Mouse (Mus musculus) urinary bladder, postnatal 25 days (tissue): ENCODE results near the gene Bpgm.

Experiments used
- DNase-seq: peaks from one replicate; pipeline ENCODE4 v3.0.0; 2022; ENCODE audit warnings: low spot score

The Bpgm gene

DNA sequence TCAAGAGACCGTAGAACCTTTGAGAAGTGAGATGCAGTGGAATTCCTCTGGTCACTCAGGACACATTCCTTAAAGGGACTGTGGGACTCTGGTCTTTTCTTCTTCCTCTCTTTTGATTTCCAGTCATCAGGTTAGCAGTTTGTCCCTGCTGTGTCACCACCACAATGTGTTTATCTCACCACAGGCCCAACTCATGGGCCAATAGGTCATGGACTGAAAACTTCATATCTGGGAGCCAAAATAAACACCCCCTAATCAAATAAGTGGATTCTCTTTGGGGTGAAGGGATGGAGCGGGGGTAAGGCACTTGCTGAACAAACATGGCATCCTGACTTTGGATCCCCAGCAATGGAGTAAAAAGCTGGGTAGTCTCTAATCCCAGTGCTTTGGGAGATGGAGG, 52.1 kb downstream of the Bpgm start:
- no peak for DNase-seq

DNA sequence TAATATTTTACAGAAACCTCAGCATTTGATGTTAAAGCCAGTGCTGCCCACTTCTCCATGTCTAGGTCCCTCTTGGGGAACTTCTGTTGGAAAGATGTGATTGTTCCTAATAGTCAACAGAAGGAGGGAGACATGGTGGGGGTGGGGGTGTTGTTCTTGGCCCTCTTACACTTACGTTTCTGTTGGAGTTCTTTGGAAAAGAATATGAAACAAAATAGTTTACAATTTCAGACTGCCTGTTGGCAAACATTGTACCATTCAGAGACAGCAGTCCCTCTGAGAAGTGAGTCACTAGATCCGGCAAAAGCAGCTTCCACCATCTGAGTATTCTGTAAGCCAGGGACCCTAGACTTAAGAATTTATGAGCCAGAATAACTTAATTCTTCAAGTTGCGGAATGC, 54.0 kb downstream of the Bpgm start:
- DNase-seq: no peak

DNA sequence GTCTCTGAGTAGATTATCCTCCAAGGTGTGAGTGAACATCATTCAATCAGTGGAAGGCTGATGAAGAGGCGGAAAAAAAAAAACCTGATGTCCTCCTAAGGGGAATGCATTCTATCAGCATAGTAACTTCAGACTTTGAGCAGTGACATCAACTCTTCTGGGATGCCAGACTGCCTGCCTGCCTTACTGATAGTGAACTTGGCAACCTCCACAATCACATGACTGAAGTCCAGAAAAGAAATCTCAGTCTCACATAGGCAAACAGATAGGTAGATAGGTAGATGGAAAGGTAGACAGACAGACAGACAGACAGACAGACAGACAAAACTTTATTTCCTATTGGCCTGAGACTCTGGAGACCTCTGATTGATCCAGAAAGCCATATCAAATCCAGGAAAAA, 57.0 kb downstream of the Bpgm start:
- no peak for DNase-seq

DNA sequence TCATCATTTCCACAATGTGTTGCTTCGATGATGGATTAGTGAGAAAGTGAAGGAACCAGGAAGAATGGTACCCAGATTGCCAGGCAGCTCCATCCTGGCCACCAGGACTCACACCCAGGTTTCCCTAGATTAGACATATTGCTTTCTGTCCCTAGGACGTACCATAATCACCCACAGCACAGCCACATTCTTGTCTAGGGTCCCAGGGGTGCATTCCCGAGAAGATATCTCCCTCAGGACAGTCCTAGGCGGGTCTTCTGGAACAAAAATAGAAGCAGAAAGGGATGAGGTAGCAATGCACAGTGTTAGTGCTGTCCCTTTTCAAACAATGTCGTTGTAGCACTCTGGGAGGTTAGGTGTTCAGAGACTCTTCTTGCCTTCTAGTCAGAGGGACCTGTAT, 57.9 kb downstream of the Bpgm start:
- no peak for DNase-seq

DNA sequence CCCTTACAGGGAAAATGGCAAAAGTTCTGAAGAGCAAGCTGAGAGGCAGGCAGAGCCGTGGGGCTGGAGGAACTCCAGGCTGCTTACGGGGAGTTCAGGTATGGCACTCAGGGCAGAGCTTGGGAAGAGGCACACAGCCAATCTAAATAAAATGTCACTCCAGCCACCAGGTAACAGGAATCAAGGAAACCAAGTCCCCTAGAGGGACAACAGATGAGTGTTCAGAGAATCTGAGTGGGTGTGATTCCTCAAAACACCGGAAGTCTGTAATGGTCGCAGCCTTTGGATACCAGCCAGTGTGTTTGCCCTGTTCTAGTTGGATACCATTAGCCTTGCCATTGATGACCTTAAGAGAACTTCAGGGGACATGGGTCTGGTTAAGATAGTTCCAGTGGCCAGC, 66.9 kb downstream of the Bpgm start:
- no peak for DNase-seq

DNA sequence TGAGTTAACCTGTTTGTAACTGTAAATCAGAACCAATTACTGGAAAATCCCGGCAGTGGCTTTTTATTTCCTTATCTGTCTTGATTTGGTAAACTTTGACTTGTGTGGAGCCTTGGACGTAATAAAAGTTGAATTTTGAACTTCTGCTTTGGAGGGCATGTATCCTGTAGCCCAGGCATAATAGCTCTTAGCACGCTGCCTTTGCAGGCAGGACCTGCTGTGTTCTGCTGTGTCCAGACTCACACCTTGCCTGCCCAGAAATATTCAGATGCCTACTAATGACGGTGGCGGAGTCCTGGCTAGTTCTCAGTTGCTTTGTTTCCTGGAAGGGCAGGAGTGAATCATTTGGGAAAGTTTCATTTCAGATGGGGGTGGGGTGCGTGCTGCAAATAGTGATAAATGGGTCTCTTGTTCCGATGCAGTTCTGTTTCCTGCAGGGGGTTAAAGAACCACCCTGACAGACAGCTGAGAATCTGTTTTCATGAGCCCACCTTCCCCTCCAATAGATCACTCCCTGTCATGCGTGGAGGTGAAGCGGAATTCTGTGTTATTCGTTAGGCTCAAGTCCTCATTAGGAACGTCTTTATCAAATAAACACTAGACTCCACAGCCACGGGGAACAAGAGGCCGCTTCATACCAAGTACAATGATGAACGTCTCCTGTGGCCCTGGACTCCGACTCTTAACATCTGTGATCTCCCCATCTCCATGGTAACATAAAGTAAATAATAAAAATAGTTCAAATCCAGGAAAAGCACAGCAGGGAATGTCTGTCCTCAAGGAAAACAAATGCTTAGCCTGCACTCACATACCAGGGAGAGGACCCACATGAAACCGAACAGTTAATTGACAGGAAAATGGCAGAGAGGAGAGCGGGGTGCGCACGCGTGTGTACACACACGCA, 67.5 kb downstream of the Bpgm start:
- DNase-seq: no peak

DNA sequence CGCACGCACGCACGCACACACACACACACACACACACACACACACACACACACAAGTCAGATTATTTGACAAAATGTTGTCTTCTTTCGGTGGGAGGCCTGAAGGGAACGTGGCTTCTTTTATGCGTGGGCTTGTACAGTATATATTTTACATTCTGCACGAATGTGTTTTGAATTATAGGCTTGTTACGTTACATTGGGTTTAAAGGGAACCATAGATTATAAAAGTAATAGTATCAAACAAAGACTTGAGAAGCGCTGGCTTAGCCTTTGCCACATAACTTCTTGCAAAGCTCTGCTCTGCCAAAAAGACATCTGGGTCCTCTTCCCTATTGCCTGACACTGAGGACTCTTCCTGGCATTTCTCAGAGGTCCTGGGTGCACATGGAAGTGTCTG, 68.2 kb downstream of the Bpgm start:
- DNase-seq: no peak

DNA sequence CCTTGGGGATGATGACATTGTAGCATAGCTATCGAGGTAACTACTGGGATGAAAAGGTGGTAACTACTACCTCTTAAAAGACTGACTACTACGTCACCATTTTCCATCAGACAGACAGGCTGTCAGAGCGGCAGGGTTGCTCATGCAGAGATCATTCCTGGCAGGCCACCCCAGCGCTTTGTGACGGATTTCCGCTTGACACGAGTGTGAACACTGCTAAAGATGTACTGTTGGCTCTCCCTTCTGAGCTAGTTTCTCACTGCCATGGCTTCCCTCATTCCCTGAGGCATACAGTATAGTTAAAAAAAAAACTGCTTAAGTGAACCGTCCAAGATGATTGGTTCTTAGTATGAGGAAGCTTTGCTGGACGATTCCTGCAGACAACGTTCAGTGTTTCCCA, 69.3 kb downstream of the Bpgm start:
- no peak for DNase-seq

DNA sequence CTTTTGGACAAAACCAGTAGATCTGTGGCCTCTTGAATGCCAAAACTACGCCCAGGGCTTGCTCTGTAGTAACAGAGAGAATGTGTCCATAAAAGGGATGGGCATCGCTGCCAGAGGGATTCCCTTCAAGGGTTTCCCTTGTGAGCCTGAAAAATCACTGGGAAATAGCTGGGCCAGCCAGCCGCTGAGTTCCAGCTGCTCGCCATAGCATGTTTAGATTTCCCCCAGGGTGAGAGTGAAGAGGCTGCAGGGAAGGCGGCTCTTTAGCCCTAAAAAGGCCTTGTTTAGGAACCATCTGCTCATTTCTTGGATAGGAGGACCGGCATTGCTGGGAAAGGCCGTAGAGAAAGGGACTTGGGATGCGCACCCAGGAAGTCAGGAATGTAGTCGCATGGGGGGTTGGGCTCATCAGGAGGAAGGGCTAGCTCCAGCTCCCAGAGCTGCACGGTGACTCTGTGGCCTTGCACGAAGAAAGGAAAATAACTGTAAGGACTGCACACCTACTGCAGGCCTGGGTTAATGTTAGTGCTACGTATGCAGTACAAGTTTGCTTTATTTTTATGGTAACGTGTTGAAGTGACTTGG, 72.5 kb downstream of the Bpgm start:
- DNase-seq: no peak

DNA sequence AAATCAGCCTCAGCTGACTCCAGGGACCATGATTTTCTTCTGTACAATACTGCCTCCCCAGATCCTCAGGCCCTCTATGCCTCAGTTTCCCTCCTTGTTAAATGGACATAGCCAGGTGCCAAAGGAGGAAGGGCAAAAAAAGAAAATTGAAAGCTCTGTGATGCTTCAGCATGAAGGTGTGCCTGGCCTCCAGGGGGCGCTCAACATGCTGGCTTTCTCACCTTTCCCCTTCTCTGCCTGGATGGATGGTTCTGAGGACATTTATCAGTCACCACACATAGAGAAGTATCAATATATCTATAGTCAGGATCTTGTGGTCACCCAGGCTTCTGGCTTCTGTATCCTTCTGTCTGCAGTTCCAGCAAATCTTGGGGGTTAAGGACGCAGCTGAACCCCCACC, 73.0 kb downstream of the Bpgm start:
- DNase-seq: peak; percentile 63

DNA sequence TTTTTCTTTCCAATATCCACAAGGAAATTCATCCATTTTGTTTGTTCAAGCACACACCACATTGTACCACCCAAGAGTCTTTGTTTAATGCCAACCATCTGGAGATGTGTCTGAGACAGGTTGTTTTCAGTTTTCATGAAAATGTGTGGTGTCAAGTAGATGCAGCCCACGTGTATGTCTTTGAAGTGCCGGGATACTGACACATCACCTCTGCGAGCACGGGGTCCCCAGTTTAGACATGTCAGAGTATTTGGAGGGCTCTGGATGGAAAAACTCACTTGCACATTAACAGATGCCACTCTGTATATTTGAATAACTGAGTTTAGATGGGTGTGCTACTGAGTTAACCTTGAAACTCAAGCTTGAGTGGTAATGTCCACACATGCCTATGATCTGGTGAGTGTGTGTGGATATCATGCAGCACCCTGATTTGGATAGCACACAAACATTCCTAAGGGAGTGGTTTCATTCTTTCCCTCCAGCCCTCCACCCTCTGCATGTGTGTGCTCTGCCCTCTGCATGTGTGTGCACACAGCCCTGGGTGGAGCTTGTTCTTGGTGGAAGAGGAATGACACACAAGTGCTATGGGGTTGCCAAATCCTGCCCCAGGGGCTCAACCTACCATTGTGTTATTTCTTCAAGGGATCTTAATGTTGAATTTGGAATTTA, 76.6 kb downstream of the Bpgm start:
- no peak for DNase-seq

DNA sequence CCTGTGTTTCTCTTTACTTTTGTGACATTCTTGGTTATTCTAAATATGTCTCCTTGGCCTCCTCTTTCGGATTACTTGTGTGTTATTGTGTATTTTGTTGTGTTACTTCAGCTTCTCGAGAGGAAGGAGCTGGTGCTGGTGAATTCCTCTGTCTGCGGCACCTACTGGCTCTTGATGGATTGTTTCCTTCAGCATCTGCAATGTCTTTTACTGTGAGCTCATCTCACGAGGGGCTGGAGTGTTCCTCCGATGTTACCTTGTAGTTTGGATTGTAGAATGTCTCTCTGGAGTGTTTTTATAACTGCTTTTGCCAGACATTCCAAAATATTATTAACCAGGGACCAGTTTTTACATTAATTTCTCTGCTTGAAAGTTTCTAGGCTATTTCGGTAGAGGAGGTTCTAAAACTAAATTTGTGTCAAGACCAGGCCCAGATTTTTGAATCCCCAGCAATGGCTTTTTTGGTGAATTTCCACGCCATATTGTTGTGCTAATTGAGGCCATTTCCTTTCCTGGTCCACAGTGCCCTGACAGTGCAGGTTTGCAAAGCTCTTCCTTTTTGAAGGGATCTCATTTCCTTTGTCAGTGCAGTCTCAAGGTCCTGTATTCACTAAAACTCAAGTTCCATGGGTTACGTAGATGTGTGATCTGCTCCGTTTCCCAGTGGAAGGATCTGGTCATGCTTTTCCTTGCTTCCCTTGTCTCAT, 78.4 kb downstream of the Bpgm start:
- DNase-seq: no peak
